Mouse (Mus musculus): ENCODE measurements around the gene Depdc1b.

GRCm38 (mm10) chr13:108381161-108381560 lies 65.0 kb downstream of the Depdc1b start:
- TF ChIP-seq GATA1 (IDR thresholded peaks at IDR 0.05; ENCODE audit: low read length), result no peak
- TF ChIP-seq TAL1 (IDR thresholded peaks at IDR 0.05; ENCODE audit: low read length), result no peak

Measured in erythroblast, embryonic 14.5 days (primary cell).